Mouse (Mus musculus) lung, adult 2 months (tissue): ENCODE measurements at regions not wholly inside any gene's neighbourhood (a gene's known extent, or its start where the extent isn't known, plus 50 kb on each side); places are given as distances from the start of the nearest gene placed in this dataset.

Experiments
- CTCF ChIP-seq: fragments of 200-500 bp; IDR thresholded peaks from 2 replicates; pipeline ENCODE4 v1.5.1; 2011; ENCODE audit warnings: mild to moderate bottlenecking, low read length, control low read depth; ENCODE audit not compliant: insufficient read depth
- POLR2A ChIP-seq: fragments of 200-500 bp; IDR thresholded peaks from 2 replicates; pipeline ENCODE4 v1.6.1; 2011; ENCODE audit warnings: low read depth, mild to moderate bottlenecking, control low read depth, low read length, borderline replicate concordance; ENCODE audit errors: extremely low read depth

DNA sequence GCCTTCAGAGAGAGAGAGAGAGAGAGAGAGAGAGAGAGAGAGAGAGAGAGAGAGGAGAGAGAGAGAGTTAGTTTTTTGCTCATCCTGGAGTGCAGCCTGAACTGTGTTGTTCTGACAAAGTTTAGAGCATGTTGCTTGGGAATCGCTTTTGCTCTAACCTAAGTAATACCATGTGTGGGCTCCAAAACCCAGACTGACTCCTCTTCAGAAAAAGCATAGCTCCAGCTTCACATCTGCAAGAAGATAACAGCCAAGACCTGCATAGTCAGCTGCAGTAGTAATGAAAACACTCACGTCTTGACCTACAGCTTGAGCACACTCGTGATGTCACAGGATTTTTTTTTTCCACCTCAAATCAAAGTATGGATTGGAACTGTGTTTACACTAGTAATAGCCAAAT lies 205.7 kb downstream of the Ttll7 start:
- TF ChIP-seq CTCF (no peak), POLR2A (no peak)
